Mouse (Mus musculus) lung, postnatal 0 days (tissue): Measurements from ENCODE around the gene Aox3.

Experiments used
- CTCF ChIP-seq: IDR thresholded peaks from 2 replicates; pipeline ENCODE4 v1.5.1; 2016; ENCODE audit warnings: antibody characterized with exemption, mild to moderate bottlenecking
- EP300 ChIP-seq: IDR thresholded peaks from 2 replicates; pipeline ENCODE4 v1.6.1; 2016; ENCODE audit warnings: antibody characterized with exemption, mild to moderate bottlenecking, control low read depth

- TF ChIP-seq CTCF (peak; percentile 32; the same call in 1 of the 2 replicates), EP300 (no peak)
Measured at GRCm38 (mm10) chr1:58089316-58089715, 23.6 kb upstream of the Aox3 start.
